Mouse (Mus musculus) G1E (cell line): Measurements from ENCODE around the gene Gm20873. TPM values are rescaled to one million over a fixed set of nuclear protein-coding genes. Genes with fewer than 3 reads are reported as not detected.
"Not testable (repeated sequence)": the region's sequence is repeated elsewhere in the genome, so short reads cannot be mapped to it uniquely, and the experiment has no call there.

Experiments
- ATAC-seq: 2 replicates; pipeline ENCODE4 v1.8.0; 2016; ENCODE audit warnings: mild to moderate bottlenecking; ENCODE audit not compliant: insufficient number of reproducible peaks, poor library complexity, low FRiP score, severe bottlenecking; ENCODE audit errors: extremely low read depth
- DNase-seq: peaks from one replicate; pipeline ENCODE4 v3.0.0; 2012; ENCODE audit warnings: low spot score
- H3K27me3 ChIP-seq: 2 replicates; pipeline ENCODE4 v1.6.1; 2012; ENCODE audit warnings: mild to moderate bottlenecking, low read length, inconsistent platforms; ENCODE audit not compliant: insufficient read depth
- H3K36me3 ChIP-seq: replicated peaks from 2 replicates; pipeline ENCODE3; 2012; ENCODE audit warnings: mild to moderate bottlenecking, inconsistent platforms
- H3K4me1 ChIP-seq: 2 replicates; pipeline ENCODE4 v1.6.1; 2012; ENCODE audit warnings: low read depth, low read length, inconsistent platforms, mixed read lengths; ENCODE audit not compliant: insufficient read depth
- H3K4me3 ChIP-seq: 2 replicates; pipeline ENCODE4 v1.5.1; 2012; ENCODE audit warnings: low read depth, mild to moderate bottlenecking, inconsistent platforms, low read length, moderate library complexity, mixed read lengths
- H3K9me3 ChIP-seq: replicated peaks from 2 replicates; pipeline ENCODE4 v1.6.1; 2012; ENCODE audit warnings: inconsistent platforms
- polyA plus RNA-seq: library from polyadenylated mRNA; stranded (reverse); fragments of >175 nt; gene quantifications from 2 replicates; pipeline ENCODE4 v1.2.3, GENCODE M21; 2012
- total RNA-seq, 2 experiments: library from RNA; stranded (forward) in 1 of 2; stranded (reverse) in 1 of 2; fragments of 200-1000 nt in 1 of 2; fragments of >200 nt in 1 of 2; fragmentation: Nextera tagmentation in 1 of 2; gene quantifications; 2 replicates each; pipeline ENCODE4 v1.2.3; 2014 to 2017

Gene Gm20873
- total RNA-seq (2014; fragmentation: Nextera tagmentation) (not detected in 2 replicates), total RNA-seq (2017) (not detected in 2 replicates), polyA plus RNA-seq (not detected in 2 replicates)

- not testable (repeated sequence) for H3K9me3 ChIP-seq, ATAC-seq, DNase-seq, H3K4me3 ChIP-seq, H3K27me3 ChIP-seq, H3K36me3 ChIP-seq, H3K4me1 ChIP-seq
These were observed at the start of gene Gm20873 for GRCm38 (mm10) chrY:6266798-6267197. Gene Gm20873, plus strand, starts transcription at chrY:6267098.

GRCm38 (mm10) chrY:6237895-6238294 is 29.0 kb upstream of the Gm20873 start, which contains the start of gene Gm21746:
Gene Gm21746, minus strand, starts transcription at chrY:6237995.
- H3K4me1 ChIP-seq, DNase-seq, H3K4me3 ChIP-seq, H3K9me3 ChIP-seq, H3K27me3 ChIP-seq, H3K36me3 ChIP-seq, ATAC-seq: not testable (repeated sequence)

Other genes starting within 250 kb of the Gm20873 start
- gene Gm21746, start 29.1 kb upstream of the Gm20873 start, total RNA-seq (2014; fragmentation: Nextera tagmentation): not detected in 2 replicates
- not detected in 2 replicates for gene Gm21746, start 29.1 kb upstream of the Gm20873 start, total RNA-seq (2017)
- not detected in 2 replicates for gene Gm21746, start 29.1 kb upstream of the Gm20873 start, polyA plus RNA-seq